Mouse (Mus musculus) ES-E14 (cell line): ENCODE results near the gene Traip. TPM values are rescaled to one million over a fixed set of nuclear protein-coding genes. Genes with fewer than 3 reads are reported as not detected.

ENCODE experiments used
- DNase-seq: peaks from one replicate; pipeline ENCODE4 v3.0.0-alpha.2; 2013; ENCODE audit warnings: low read depth, low spot score
- H3K27ac ChIP-seq: 2 replicates; pipeline ENCODE4 v1.5.1; 2012; ENCODE audit warnings: low read depth, mild to moderate bottlenecking, low read length, moderate library complexity, mixed read lengths; ENCODE audit not compliant: poor library complexity, insufficient read depth, severe bottlenecking
- H3K36me3 ChIP-seq: 2 replicates; pipeline ENCODE4 v1.6.1; 2012; ENCODE audit warnings: mild to moderate bottlenecking, low read length, moderate library complexity, mixed read lengths; ENCODE audit not compliant: control insufficient read depth, poor library complexity, insufficient read depth, severe bottlenecking
- H3K4me1 ChIP-seq, 2 experiments: fragments of 150-350 bp in 1 of 2; sonication (generic) in 1 of 2; 2 replicates each; pipeline ENCODE4 v1.6.1; 2012; ENCODE audit warnings: low read length in 2 of 2, mild to moderate bottlenecking in 1 of 2, mixed read lengths in 1 of 2; ENCODE audit not compliant: control insufficient read depth in 2 of 2, insufficient read depth in 2 of 2, poor library complexity in 1 of 2
- H3K4me3 ChIP-seq, 2 experiments: fragments of 150-350 bp in 1 of 2; sonication (generic) in 1 of 2; 2 replicates each; pipeline ENCODE4 v1.5.1; 2012; ENCODE audit warnings: low read length in 2 of 2, low read depth in 1 of 2, mild to moderate bottlenecking in 1 of 2, mixed read lengths in 1 of 2; ENCODE audit not compliant: insufficient read depth in 1 of 2, poor library complexity in 1 of 2, severe bottlenecking in 1 of 2
- H3K9ac ChIP-seq: 2 replicates; pipeline ENCODE4 v1.6.1; 2012; ENCODE audit warnings: low read depth, mild to moderate bottlenecking, low read length, mixed read lengths; ENCODE audit not compliant: poor library complexity, insufficient read depth, severe bottlenecking
- H3K9me3 ChIP-seq: fragments of 150-350 bp; sonication (generic); 2 replicates; pipeline ENCODE4 v1.6.1; 2012; ENCODE audit warnings: low read depth, mild to moderate bottlenecking, low read length; ENCODE audit not compliant: control insufficient read depth, insufficient read depth
- CHD2 ChIP-seq: IDR thresholded peaks from 2 replicates; pipeline ENCODE4 v1.6.1; 2014; ENCODE audit warnings: mild to moderate bottlenecking, low read depth, low read length, inconsistent platforms
- HCFC1 ChIP-seq: IDR thresholded peaks from 2 replicates; pipeline ENCODE4 v1.6.1; 2012; ENCODE audit warnings: low read length, inconsistent platforms, borderline replicate concordance; ENCODE audit not compliant: insufficient read depth
- MAFK ChIP-seq: IDR thresholded peaks from 2 replicates; pipeline ENCODE4 v1.6.1; 2014; ENCODE audit warnings: mild to moderate bottlenecking, low read depth, low read length, inconsistent platforms; ENCODE audit not compliant: insufficient read depth
- ZC3H11A ChIP-seq: IDR thresholded peaks from 2 replicates; pipeline ENCODE4 v1.6.1; 2012; ENCODE audit warnings: low read depth, mild to moderate bottlenecking, inconsistent platforms, low read length, borderline replicate concordance
- ZNF384 ChIP-seq: IDR thresholded peaks from 2 replicates; pipeline ENCODE4 v1.6.1; 2012; ENCODE audit warnings: low read depth, low read length, inconsistent platforms
- in situ Hi-C, 2 experiments: fragments of 600-800 bp; cut with MboI; formaldehyde crosslinking; loops; one replicate each; pipeline ENCODE4 v1.15.1; 2025; ENCODE audit warnings: low sequenced_read_pairs in 2 of 2, inconsistent platforms in 1 of 2; ENCODE audit not compliant: unreplicated experiment in 2 of 2
- total RNA-seq: library from RNA; depleted of rRNA; stranded (reverse); fragments of 300-350 nt; gene quantifications from 2 replicates; pipeline ENCODE4 v1.2.3, GENCODE M21; 2012

Traip gene
- total RNA-seq, 1 experiment: 43.7 TPM

DNA sequence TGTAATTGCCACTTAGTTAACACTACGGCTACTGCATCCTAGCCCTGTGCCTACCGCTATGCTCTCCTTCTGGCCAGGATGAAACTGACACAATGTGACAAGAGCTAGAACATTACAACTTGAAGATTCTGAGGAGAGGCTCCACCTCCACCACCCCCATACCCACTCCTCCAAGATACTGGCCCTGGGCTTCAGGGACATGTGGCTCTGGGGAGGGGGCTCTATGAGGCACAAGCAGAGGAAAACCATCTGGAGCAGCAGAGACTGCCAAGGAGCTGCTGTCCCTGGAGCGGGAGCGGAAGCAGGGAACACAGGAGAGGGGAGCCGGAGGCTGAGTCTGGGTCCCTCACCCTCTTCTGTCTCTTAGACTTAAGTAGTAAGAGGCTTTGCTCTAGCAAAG lies 22.2 kb upstream of the Traip start:
- TF ChIP-seq HCFC1: no peak
- no peak for TF ChIP-seq ZC3H11A
- no peaks in the 10 kb centered on the region for H3K36me3 ChIP-seq
- no peaks in the 10 kb centered on the region for H3K9me3 ChIP-seq
- H3K4me1 ChIP-seq: peaks cover 3 to 8% of the 10 kb centered on the region in 2 experiments; a peak in 2 of 4 replicates
- no peak overlapping the region for H3K9ac ChIP-seq
- DNase-seq: no peak
- H3K27ac ChIP-seq: no peak overlapping the region
- H3K4me3 ChIP-seq: no peak overlapping the region
- in situ Hi-C loops: no loop called here

GRCm38 (mm10) chr9:107928169-107928568 lies 21.8 kb upstream of the Traip start, which contains the start of gene Actl11:
Gene Actl11, plus strand, starts transcription at chr9:107928469.
- Histone ChIP-seq H3K4me1 (peaks cover 3 to 8% of the 10 kb centered on the region in 2 experiments; a peak in 2 of 4 replicates), H3K9ac (no peak within 1 kb of the TSS), H3K36me3 (no peaks in the 10 kb centered on the region), H3K9me3 (no peaks in the 10 kb centered on the region), H3K4me3 (no peak within 1 kb of the TSS), H3K27ac (no peak within 1 kb of the TSS)
- TF ChIP-seq HCFC1 (no peak), ZNF384 (no peak), CHD2 (no peak), ZC3H11A (no peak), MAFK (no peak)
- in situ Hi-C loops: no loop called here
- DNase-seq: no peak

DNA sequence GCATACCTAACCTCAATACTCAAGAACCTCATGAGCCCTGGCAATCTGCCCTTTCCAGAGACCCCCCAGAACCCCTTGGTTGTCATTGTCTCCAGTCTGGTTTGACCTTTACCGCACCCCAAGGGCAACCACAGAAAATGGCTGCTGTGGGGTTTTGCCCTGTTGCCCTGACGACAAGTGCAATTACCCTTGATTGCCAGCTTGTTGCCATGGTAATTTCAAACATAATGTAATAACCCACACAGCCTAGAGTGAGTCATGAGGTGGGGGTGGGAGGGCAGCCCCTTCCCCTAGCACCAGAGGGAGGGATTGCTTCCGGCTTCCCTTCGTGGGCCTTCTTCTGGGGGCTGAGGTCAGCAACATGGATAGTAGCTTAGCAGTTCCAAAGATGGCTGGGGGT lies 17.7 kb upstream of the Traip start:
- H3K9ac ChIP-seq: no peak overlapping the region
- no peak for DNase-seq
- peaks cover 0 to 5% of the 10 kb centered on the region in 2 experiments; a peak in 3 of 4 replicates for H3K4me1 ChIP-seq
- no peak for TF ChIP-seq CHD2
- no peak for TF ChIP-seq ZC3H11A
- TF ChIP-seq ZNF384: no peak
- TF ChIP-seq MAFK: no peak
- TF ChIP-seq HCFC1: no peak
- H3K9me3 ChIP-seq: no peaks in the 10 kb centered on the region
- H3K36me3 ChIP-seq: no peaks in the 10 kb centered on the region
- H3K4me3 ChIP-seq: no peak overlapping the region
- no peak overlapping the region for H3K27ac ChIP-seq
- in situ Hi-C loops: no loop called here

DNA sequence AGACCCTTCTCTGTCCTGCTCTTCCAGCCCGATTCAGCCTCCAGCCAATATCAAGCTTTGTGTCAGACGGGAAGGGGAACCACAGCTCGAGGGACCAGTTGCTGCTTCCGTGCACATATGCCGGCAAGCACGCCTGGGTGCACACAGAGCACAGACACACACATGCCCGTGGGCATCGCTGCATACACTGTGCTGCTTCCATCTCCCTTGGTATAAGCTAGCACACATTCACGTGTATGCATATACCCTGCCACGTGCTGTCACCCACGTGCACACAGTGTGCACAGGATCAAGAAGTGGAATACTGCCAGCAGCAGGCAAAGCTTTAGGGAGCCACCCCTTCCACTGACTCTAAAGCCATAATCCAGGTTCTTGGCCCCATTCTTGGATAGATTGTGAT lies 15.8 kb upstream of the Traip start:
- in situ Hi-C loops: no loop called here
- peaks cover 0 to 7% of the 10 kb centered on the region in 2 experiments; a peak in 3 of 4 replicates for H3K4me1 ChIP-seq
- H3K27ac ChIP-seq: no peak overlapping the region
- no peaks in the 10 kb centered on the region for H3K9me3 ChIP-seq
- no peaks in the 10 kb centered on the region for H3K36me3 ChIP-seq
- no peak overlapping the region for H3K9ac ChIP-seq
- DNase-seq: no peak
- no peak for TF ChIP-seq MAFK
- TF ChIP-seq CHD2: no peak
- no peak for TF ChIP-seq ZC3H11A
- TF ChIP-seq ZNF384: no peak
- no peak for TF ChIP-seq HCFC1
- H3K4me3 ChIP-seq: no peak overlapping the region

GRCm38 (mm10) chr9:107935374-107935773 lies 14.6 kb upstream of the Traip start, which contains the start of gene Camkv:
Gene Camkv, plus strand, starts transcription at chr9:107935674.
- Histone ChIP-seq H3K4me3 (peak within 1 kb of the TSS; percentile 76 to 82), H3K9me3 (no peaks in the 10 kb centered on the region), H3K9ac (peak within 1 kb of the TSS; percentile 53), H3K27ac (no peak within 1 kb of the TSS; the same call in 1 of the 2 replicates), H3K4me1 (peaks cover 0 to 7% of the 10 kb centered on the region in 2 experiments; a peak in 3 of 4 replicates), H3K36me3 (no peaks in the 10 kb centered on the region)
- DNase-seq: no peak
- in situ Hi-C loops: no loop called here
- no peak for TF ChIP-seq HCFC1
- TF ChIP-seq CHD2: no peak
- TF ChIP-seq ZC3H11A: no peak
